Mouse (Mus musculus): ENCODE measurements around the gene Arid1b. TPM values are rescaled to one million over a fixed set of nuclear protein-coding genes. Genes with fewer than 3 reads are reported as not detected.
A peak's percentile ranks its signal among the peaks of the same experiment; 100 is the strongest.

The Arid1b gene
- polyA plus RNA-seq, 1 experiment from 2014 or later, result 4.8 TPM

DNA sequence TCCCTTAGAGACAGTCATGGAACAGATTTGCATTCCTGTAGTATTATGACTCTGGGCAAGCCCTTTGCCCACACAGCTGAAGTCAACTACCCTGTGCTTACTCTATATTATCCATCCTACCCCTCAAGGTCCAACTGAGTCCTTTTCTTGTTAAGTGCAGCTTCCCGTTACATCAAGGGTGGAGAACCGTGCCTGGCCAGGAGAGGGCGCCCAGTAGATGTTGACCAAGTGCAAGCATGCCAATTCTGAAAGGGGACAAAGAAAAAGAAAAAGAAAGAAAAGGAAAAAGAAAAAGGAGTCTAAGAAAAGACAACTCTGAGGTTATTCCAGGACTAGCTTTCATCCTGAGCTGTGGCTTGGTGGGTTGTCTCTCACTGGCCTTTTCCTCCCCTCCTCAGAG is 258.3 kb downstream of the Arid1b start:
- no peak overlapping the region for H3K4me3 ChIP-seq (ENCODE audit: low read depth, low read length)
- H3K4me1 ChIP-seq (replicated peaks; ENCODE audit: control insufficient read depth, insufficient read depth, low read length), result no peaks in the 10 kb centered on the region
- no peak overlapping the region for H3K4me2 ChIP-seq (replicated peaks; ENCODE audit: low read depth)
- H3K27me3 ChIP-seq (replicated peaks; ENCODE audit: control insufficient read depth, insufficient read depth, low read length), result no peaks in the 10 kb centered on the region
- peak; percentile 82 for TF ChIP-seq CTCF (IDR thresholded peaks at IDR 0.05; ENCODE audit: low read depth)
- no peak overlapping the region for H3K27ac ChIP-seq (ENCODE audit: low read depth, low read length)
- H3K9ac ChIP-seq (ENCODE audit: low read depth, low read length), result no peak overlapping the region
- no peaks in the 10 kb centered on the region for H3K36me3 ChIP-seq (ENCODE audit: control insufficient read depth, insufficient read depth)
- 32% methylated on average over 3 of the region's 3 CpGs for WGBS
- no peak for ATAC-seq
- no peaks in the 10 kb centered on the region for H3K9me3 ChIP-seq (ENCODE audit: control insufficient read depth)

DNA sequence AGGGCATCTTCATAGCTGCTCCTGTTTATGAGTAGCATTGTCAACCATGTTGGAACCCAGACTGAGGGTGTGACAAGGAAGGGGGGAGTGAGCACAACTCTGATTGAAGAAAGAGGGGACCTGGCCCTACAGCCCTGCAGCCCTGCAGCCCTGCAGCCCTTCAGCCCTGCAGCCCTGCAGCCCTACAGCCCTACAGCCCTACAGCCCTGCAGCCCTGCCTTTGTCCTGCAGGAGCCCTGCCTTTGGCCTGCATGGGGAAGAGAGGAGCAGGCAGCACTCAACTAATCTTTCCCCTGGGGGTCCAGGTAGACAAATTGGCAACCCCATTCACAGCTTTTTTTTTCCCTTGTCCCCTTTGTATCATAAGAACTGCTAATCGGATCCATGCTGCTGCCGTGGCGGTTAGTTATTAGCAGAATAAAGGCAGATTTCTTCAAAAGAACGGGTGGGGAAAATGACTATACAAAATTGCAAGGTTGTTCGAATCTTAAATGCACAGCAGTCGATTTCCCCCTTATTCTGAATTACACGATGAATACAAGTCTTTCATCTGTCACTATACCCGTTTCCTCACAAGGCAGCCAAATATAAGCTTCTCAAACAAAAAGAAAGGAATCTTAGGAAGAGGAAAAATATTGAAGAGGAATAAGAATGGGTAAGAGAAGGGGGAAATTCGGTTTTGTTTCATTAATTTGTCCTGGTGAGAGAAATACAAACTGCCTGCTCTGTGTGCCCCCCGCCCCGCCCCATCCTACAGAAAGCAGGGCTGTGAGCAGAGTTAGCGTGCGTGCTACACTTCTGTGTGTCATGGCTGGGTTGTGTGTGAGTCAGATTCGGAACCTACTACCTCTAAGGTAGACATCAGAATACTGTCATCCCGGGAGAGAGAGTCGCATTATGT is 260.8 kb downstream of the Arid1b start:
- Histone ChIP-seq H3K27ac (ENCODE audit: low read depth, low read length) (no peak overlapping the region), H3K36me3 (ENCODE audit: control insufficient read depth, insufficient read depth) (no peaks in the 10 kb centered on the region), H3K4me1 (replicated peaks; ENCODE audit: control insufficient read depth, insufficient read depth, low read length) (no peaks in the 10 kb centered on the region), H3K27me3 (replicated peaks; ENCODE audit: control insufficient read depth, insufficient read depth, low read length) (no peaks in the 10 kb centered on the region), H3K9me3 (ENCODE audit: control insufficient read depth) (no peaks in the 10 kb centered on the region), H3K9ac (ENCODE audit: low read depth, low read length) (no peak overlapping the region), H3K4me2 (replicated peaks; ENCODE audit: low read depth) (no peak overlapping the region), H3K4me3 (ENCODE audit: low read depth, low read length) (no peak overlapping the region)
- WGBS, result 86% methylated on average over 16 of the region's 16 CpGs
- TF ChIP-seq CTCF (IDR thresholded peaks at IDR 0.05; ENCODE audit: low read depth), result no peak
- no peak for ATAC-seq

DNA sequence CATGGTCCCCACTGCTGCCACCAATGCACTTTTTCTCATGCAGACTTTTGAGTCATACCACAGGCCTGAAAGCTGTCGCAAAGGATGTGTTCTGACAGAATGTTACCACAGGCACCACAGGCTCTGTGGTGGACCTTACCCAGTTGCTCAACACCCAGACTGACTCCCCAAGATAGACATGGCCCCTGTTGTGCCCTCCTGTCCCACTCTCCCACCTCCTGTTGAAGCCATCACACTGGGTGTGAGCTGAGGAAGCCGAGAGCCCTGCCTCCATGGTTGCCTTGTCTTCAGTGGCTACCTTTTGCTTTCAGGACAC is 261.4 kb downstream of the Arid1b start:
- no peak overlapping the region for H3K27ac ChIP-seq (ENCODE audit: low read depth, low read length)
- H3K4me2 ChIP-seq (replicated peaks; ENCODE audit: low read depth), result no peak overlapping the region
- no peak for ATAC-seq
- no peak for TF ChIP-seq CTCF (IDR thresholded peaks at IDR 0.05; ENCODE audit: low read depth)
- H3K36me3 ChIP-seq (ENCODE audit: control insufficient read depth, insufficient read depth), result no peaks in the 10 kb centered on the region
- H3K9ac ChIP-seq (ENCODE audit: low read depth, low read length), result no peak overlapping the region
- no peaks in the 10 kb centered on the region for H3K4me1 ChIP-seq (replicated peaks; ENCODE audit: control insufficient read depth, insufficient read depth, low read length)
- no peaks in the 10 kb centered on the region for H3K9me3 ChIP-seq (ENCODE audit: control insufficient read depth)
- H3K27me3 ChIP-seq (replicated peaks; ENCODE audit: control insufficient read depth, insufficient read depth, low read length), result no peaks in the 10 kb centered on the region
- H3K4me3 ChIP-seq (ENCODE audit: low read depth, low read length), result no peak overlapping the region
- WGBS, result 72% methylated on average over 2 of the region's 2 CpGs

DNA sequence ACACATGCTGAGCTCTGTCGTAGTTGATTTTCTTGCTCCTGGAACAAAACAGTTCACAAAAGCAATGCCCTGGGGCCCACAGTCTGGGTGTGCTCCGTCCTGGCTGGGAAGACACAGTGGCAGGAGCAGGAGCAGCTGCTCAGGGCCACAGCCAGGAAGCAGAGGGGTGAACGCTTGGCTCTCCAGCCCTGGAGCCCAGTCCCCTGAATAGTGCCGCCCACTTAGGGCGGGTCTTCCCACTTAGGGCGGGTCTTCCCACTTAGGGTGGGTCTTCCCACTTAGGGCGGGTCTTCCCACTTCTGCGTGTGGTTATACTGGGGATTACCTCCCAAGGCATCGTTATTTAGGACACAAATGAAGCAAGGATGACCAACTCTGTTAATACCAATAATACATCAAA is 264.8 kb downstream of the Arid1b start:
- ATAC-seq, result no peak
- TF ChIP-seq CTCF (IDR thresholded peaks at IDR 0.05; ENCODE audit: low read depth), result no peak

DNA sequence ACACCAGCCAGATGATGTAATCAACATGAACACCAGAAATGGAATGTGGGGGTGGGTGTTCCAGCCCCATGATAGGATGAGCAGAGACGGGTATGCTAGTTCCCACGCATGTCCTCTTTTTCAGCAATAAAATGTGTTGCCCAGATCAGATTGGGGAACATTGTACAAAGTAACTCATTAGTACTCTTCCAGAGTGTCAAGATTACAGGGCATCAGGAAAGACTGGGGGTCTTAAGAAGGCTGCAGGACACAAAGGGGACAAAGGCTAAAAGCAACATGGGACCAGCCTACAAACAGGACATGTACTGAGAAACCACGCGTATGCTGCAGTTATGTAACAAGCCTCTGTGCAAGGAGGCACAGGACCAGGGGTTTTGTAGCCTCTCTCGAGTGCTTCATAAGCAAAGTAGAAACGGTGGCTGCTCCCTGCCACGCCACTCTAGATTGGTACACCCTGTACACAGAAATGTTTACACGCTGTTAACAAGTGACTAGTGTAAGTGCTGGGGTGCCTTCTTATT is 267.1 kb downstream of the Arid1b start:
- Histone ChIP-seq H3K27me3 (replicated peaks; ENCODE audit: control insufficient read depth, insufficient read depth, low read length) (no peaks in the 10 kb centered on the region), H3K27ac (ENCODE audit: low read depth, low read length) (no peak overlapping the region)
- ATAC-seq, result no peak

More for the DNA sequence above, 264.8 kb downstream of the Arid1b start:
- Histone ChIP-seq H3K27me3 (replicated peaks; ENCODE audit: control insufficient read depth, insufficient read depth, low read length) (no peaks in the 10 kb centered on the region), H3K9ac (ENCODE audit: low read depth, low read length) (no peak overlapping the region), H3K4me1 (replicated peaks; ENCODE audit: control insufficient read depth, insufficient read depth, low read length) (no peaks in the 10 kb centered on the region), H3K4me3 (ENCODE audit: low read depth, low read length) (no peak overlapping the region), H3K36me3 (ENCODE audit: control insufficient read depth, insufficient read depth) (no peaks in the 10 kb centered on the region), H3K9me3 (ENCODE audit: control insufficient read depth) (no peaks in the 10 kb centered on the region), H3K4me2 (replicated peaks; ENCODE audit: low read depth) (no peak overlapping the region), H3K27ac (ENCODE audit: low read depth, low read length) (no peak overlapping the region)
- 75% methylated on average over 9 of the region's 9 CpGs for WGBS

DNA sequence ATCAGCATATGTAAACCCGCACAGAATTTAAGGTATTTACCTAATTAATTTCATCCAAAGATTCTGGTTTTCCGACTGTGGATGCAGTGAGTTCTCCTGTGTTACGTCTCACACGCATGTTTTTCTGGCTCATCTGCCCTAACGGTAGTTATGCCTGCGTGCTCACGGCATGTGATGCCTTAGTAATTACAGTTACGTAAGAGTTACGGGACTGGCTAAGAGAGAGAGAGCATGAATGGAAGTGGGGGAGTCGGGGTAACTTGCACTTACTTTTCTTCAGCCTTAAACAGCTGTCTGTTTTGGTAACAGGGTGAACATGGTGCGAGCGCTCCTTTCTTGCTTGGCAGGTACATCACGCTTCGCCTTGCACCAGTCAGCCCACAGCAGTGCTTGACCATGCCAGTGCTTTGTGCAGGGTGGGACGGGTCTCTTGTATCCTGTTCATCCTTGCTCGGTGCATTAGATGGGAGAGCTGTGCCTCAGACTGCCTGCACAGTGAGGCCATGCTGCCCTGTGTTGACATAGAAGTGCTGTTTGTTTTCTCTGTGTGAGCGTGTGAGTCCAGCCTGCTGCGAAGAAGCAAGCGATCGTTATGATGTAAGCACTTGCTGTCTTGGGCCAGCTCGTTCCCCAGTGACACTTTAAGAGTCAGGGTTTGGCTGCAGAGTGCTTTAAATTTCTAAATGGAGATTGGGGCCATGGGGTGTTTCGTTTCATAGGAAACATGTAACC is 267.9 kb downstream of the Arid1b start:
- Histone ChIP-seq H3K27ac (ENCODE audit: low read depth, low read length) (no peak overlapping the region; the same call in 1 of the 2 replicates), H3K4me3 (ENCODE audit: low read depth, low read length) (no peak overlapping the region), H3K4me1 (replicated peaks; ENCODE audit: control insufficient read depth, insufficient read depth, low read length) (no peaks in the 10 kb centered on the region), H3K4me2 (replicated peaks; ENCODE audit: low read depth) (no peak overlapping the region), H3K36me3 (ENCODE audit: control insufficient read depth, insufficient read depth) (peaks cover 16% of the 10 kb centered on the region), H3K27me3 (replicated peaks; ENCODE audit: control insufficient read depth, insufficient read depth, low read length) (no peaks in the 10 kb centered on the region), H3K9ac (ENCODE audit: low read depth, low read length) (no peak overlapping the region), H3K9me3 (ENCODE audit: control insufficient read depth) (no peaks in the 10 kb centered on the region)
- ATAC-seq, result no peak
- 60% methylated on average over 22 of the region's 22 CpGs for WGBS
- TF ChIP-seq CTCF (IDR thresholded peaks at IDR 0.05; ENCODE audit: low read depth), result no peak

More for the DNA sequence above, 267.1 kb downstream of the Arid1b start:
- H3K36me3 ChIP-seq (ENCODE audit: control insufficient read depth, insufficient read depth), result peaks cover 13% of the 10 kb centered on the region
- H3K9ac ChIP-seq (ENCODE audit: low read depth, low read length), result no peak overlapping the region
- no peaks in the 10 kb centered on the region for H3K9me3 ChIP-seq (ENCODE audit: control insufficient read depth)
- WGBS, result 61% methylated on average over 8 of the region's 8 CpGs
- H3K4me3 ChIP-seq (ENCODE audit: low read depth, low read length), result no peak overlapping the region
- TF ChIP-seq CTCF (IDR thresholded peaks at IDR 0.05; ENCODE audit: low read depth), result no peak
- no peaks in the 10 kb centered on the region for H3K4me1 ChIP-seq (replicated peaks; ENCODE audit: control insufficient read depth, insufficient read depth, low read length)
- no peak overlapping the region for H3K4me2 ChIP-seq (replicated peaks; ENCODE audit: low read depth)

Data from intestine, postnatal 0 days (tissue).